Mouse (Mus musculus) heart, postnatal 36 days (tissue): ENCODE measurements around the gene Cspg4. TPM values are rescaled to one million over a fixed set of nuclear protein-coding genes. Genes with fewer than 3 reads are reported as not detected.

ENCODE experiments used
- DNase-seq, 2 experiments: peaks; one replicate each; pipeline ENCODE4 v3.0.0; 2021 to 2022
- intact Hi-C: fragments of 180-260 bp; cut with DNase I; formaldehyde crosslinking; loops from one replicate; pipeline ENCODE4 v1.15.1; 2025
- total RNA-seq, 2 experiments: library from RNA; stranded (reverse); gene quantifications; 2 replicates each; pipeline ENCODE4 v1.2.3; 2021

The Cspg4 gene
- total RNA-seq = 10 to 100 TPM; 14.7 to 16.7 TPM

GRCm38 (mm10) chr9:56864832-56865231 is at the start of gene Cspg4:
TSS of gene Cspg4 (plus strand) at chr9:56865033.
- intact Hi-C loops = no loop called here
- DNase-seq = peak; percentile 67 to 68

GRCm38 (mm10) chr9:56824900-56825299 is 39.9 kb upstream of the Cspg4 start:
- intact Hi-C loops = loop anchor here (10.0 kb wide), 1 partner anchor 190 kb away; no protein-coding TSS in a partner anchor
- DNase-seq = no peak

- intact Hi-C loops = loop anchor here (10.0 kb wide), 1 partner anchor 191 kb away; no protein-coding TSS in a partner anchor
- no peak for DNase-seq
Measured at GRCm38 (mm10) chr9:56825476-56826213, 39.2 kb upstream of the Cspg4 start.

GRCm38 (mm10) chr9:56828146-56828545 is 36.7 kb upstream of the Cspg4 start:
- intact Hi-C loops = loop anchor here (10.0 kb wide), 1 partner anchor 193 kb away; no protein-coding TSS in a partner anchor
- no peak for DNase-seq

- DNase-seq = no peak
- intact Hi-C loops = loop anchor here (10.0 kb wide), 1 partner anchor 194 kb away; no protein-coding TSS in a partner anchor
Measured at GRCm38 (mm10) chr9:56828841-56829240, 36.0 kb upstream of the Cspg4 start.

GRCm38 (mm10) chr9:56830162-56830561 is 34.7 kb upstream of the Cspg4 start:
- intact Hi-C loops = no loop called here
- DNase-seq = no peak

GRCm38 (mm10) chr9:56831904-56832303 is 32.9 kb upstream of the Cspg4 start:
- DNase-seq = no peak
- intact Hi-C loops = no loop called here

GRCm38 (mm10) chr9:56832900-56833299 is 31.9 kb upstream of the Cspg4 start:
- intact Hi-C loops = no loop called here
- no peak for DNase-seq

- no peak for DNase-seq
- intact Hi-C loops = no loop called here
Measured at GRCm38 (mm10) chr9:56835152-56835551, 29.7 kb upstream of the Cspg4 start.

GRCm38 (mm10) chr9:56840721-56841120 is 24.1 kb upstream of the Cspg4 start:
- no peak for DNase-seq
- intact Hi-C loops = no loop called here

GRCm38 (mm10) chr9:56841864-56842263 is 23.0 kb upstream of the Cspg4 start:
- intact Hi-C loops = no loop called here
- DNase-seq = no peak

- intact Hi-C loops = no loop called here
Measured at GRCm38 (mm10) chr9:56842303-56842719, 22.5 kb upstream of the Cspg4 start.

GRCm38 (mm10) chr9:56843679-56844188 is 21.1 kb upstream of the Cspg4 start:
- peak; percentile 78 for DNase-seq
- intact Hi-C loops = loop anchor here (1.0 kb wide), 1 partner anchor 46 kb away; no protein-coding TSS in a partner anchor

More at GRCm38 (mm10) chr9:56842303-56842719, 22.5 kb upstream of the Cspg4 start:
- no peak for DNase-seq

- no peak for DNase-seq
- intact Hi-C loops = no loop called here
Measured at GRCm38 (mm10) chr9:56844644-56845043, 20.2 kb upstream of the Cspg4 start.

- intact Hi-C loops = loop anchor here (1.0 kb wide), 1 partner anchor 42 kb away; no protein-coding TSS in a partner anchor
- DNase-seq = peak; percentile 58 to 68
Measured at GRCm38 (mm10) chr9:56847523-56847922, 17.3 kb upstream of the Cspg4 start.

GRCm38 (mm10) chr9:56850128-56850904 is 14.5 kb upstream of the Cspg4 start:
- intact Hi-C loops = no loop called here
- no peak for DNase-seq

- no peak for DNase-seq
- intact Hi-C loops = no loop called here
Measured at GRCm38 (mm10) chr9:56850905-56851252, 14.0 kb upstream of the Cspg4 start.

GRCm38 (mm10) chr9:56851778-56852177 is 13.1 kb upstream of the Cspg4 start:
- intact Hi-C loops = no loop called here
- DNase-seq = peak in 1 of 2 experiments; percentile 47

- intact Hi-C loops = no loop called here
- no peak for DNase-seq
Measured at GRCm38 (mm10) chr9:56857463-56857862, 7.4 kb upstream of the Cspg4 start.

GRCm38 (mm10) chr9:56860035-56860434 is 4.8 kb upstream of the Cspg4 start:
- no peak for DNase-seq
- intact Hi-C loops = no loop called here
